Mouse (Mus musculus) left cerebral cortex, postnatal 10 days (tissue): ENCODE data around the gene Tspan18. TPM values are rescaled to one million over a fixed set of nuclear protein-coding genes. Genes with fewer than 3 reads are reported as not detected.
A peak's percentile ranks its signal among the peaks of the same experiment; 100 is the strongest.

Experiments used
- DNase-seq, 2 experiments: peaks; one replicate each; pipeline ENCODE4 v3.0.0; 2021 to 2022; ENCODE audit warnings: low spot score in 2 of 2, mixed read lengths in 1 of 2; ENCODE audit errors: extremely low spot score in 1 of 2
- intact Hi-C: fragments of 180-260 bp; cut with DNase I; formaldehyde crosslinking; loops from one replicate; pipeline ENCODE4 v1.15.1; 2025
- total RNA-seq, 2 experiments: library from RNA; stranded (reverse); gene quantifications; 2 replicates each; pipeline ENCODE4 v1.2.3; 2021

The Tspan18 gene
- total RNA-seq, 2 experiments from 2014 or later, result 5.6 to 6.0 TPM

- DNase-seq, result no peak
- intact Hi-C loops, result no loop called here
These were observed 56.8 kb downstream of the Tspan18 start for GRCm38 (mm10) chr2:93277486-93277885.

GRCm38 (mm10) chr2:93276026-93276425 lies 58.3 kb downstream of the Tspan18 start:
- DNase-seq, result peak in 1 of 2 experiments; percentile 56
- intact Hi-C loops, result no loop called here

- DNase-seq, result no peak
- intact Hi-C loops, result no loop called here
These were observed 60.4 kb downstream of the Tspan18 start for GRCm38 (mm10) chr2:93273916-93274315.

GRCm38 (mm10) chr2:93270083-93270482 lies 64.2 kb downstream of the Tspan18 start:
- DNase-seq, result peak in 1 of 2 experiments; percentile 54
- intact Hi-C loops, result no loop called here

GRCm38 (mm10) chr2:93269611-93270010 lies 64.7 kb downstream of the Tspan18 start:
- no peak for DNase-seq
- intact Hi-C loops, result no loop called here

GRCm38 (mm10) chr2:93268711-93269270 lies 65.5 kb downstream of the Tspan18 start:
- DNase-seq, result no peak
- intact Hi-C loops, result no loop called here

GRCm38 (mm10) chr2:93267791-93268190 lies 66.5 kb downstream of the Tspan18 start:
- no peak for DNase-seq
- intact Hi-C loops, result no loop called here

GRCm38 (mm10) chr2:93266565-93267169 lies 67.6 kb downstream of the Tspan18 start:
- no peak for DNase-seq
- intact Hi-C loops, result no loop called here

GRCm38 (mm10) chr2:93262291-93263285 lies 71.7 kb downstream of the Tspan18 start:
- DNase-seq, result no peak
- intact Hi-C loops, result no loop called here

GRCm38 (mm10) chr2:93261521-93262290 lies 72.6 kb downstream of the Tspan18 start:
- intact Hi-C loops, result no loop called here
- DNase-seq, result no peak

- no peak for DNase-seq
- intact Hi-C loops, result no loop called here
These were observed 76.7 kb downstream of the Tspan18 start for GRCm38 (mm10) chr2:93257634-93258033.

- DNase-seq, result no peak
- intact Hi-C loops, result no loop called here
These were observed 77.4 kb downstream of the Tspan18 start for GRCm38 (mm10) chr2:93256735-93257405.

GRCm38 (mm10) chr2:93252356-93252755 lies 81.9 kb downstream of the Tspan18 start:
- intact Hi-C loops, result no loop called here
- peak in 1 of 2 experiments; percentile 23 for DNase-seq

- intact Hi-C loops, result no loop called here
These were observed 83.7 kb downstream of the Tspan18 start for GRCm38 (mm10) chr2:93250611-93251010.

GRCm38 (mm10) chr2:93249058-93249457 lies 85.2 kb downstream of the Tspan18 start:
- intact Hi-C loops, result no loop called here
- DNase-seq, result no peak

More at GRCm38 (mm10) chr2:93250611-93251010, 83.7 kb downstream of the Tspan18 start:
- no peak for DNase-seq

GRCm38 (mm10) chr2:93244090-93244443 lies 90.2 kb downstream of the Tspan18 start:
- intact Hi-C loops, result no loop called here
- DNase-seq, result no peak

GRCm38 (mm10) chr2:93243439-93244089 lies 90.7 kb downstream of the Tspan18 start:
- DNase-seq, result no peak
- intact Hi-C loops, result no loop called here

- no peak for DNase-seq
- intact Hi-C loops, result no loop called here
These were observed 92.1 kb downstream of the Tspan18 start for GRCm38 (mm10) chr2:93242166-93242565.
